Mouse (Mus musculus) ES-E14 (cell line): Measurements from ENCODE around the gene Hoxd13.

Source experiments
- CHD2 ChIP-seq: IDR thresholded peaks from 2 replicates; pipeline ENCODE4 v1.6.1; 2014; ENCODE audit warnings: mild to moderate bottlenecking, low read depth, low read length, inconsistent platforms
- HCFC1 ChIP-seq: IDR thresholded peaks from 2 replicates; pipeline ENCODE4 v1.6.1; 2012; ENCODE audit warnings: low read length, inconsistent platforms, borderline replicate concordance; ENCODE audit not compliant: insufficient read depth
- ZC3H11A ChIP-seq: IDR thresholded peaks from 2 replicates; pipeline ENCODE4 v1.6.1; 2012; ENCODE audit warnings: low read depth, mild to moderate bottlenecking, inconsistent platforms, low read length, borderline replicate concordance

DNA sequence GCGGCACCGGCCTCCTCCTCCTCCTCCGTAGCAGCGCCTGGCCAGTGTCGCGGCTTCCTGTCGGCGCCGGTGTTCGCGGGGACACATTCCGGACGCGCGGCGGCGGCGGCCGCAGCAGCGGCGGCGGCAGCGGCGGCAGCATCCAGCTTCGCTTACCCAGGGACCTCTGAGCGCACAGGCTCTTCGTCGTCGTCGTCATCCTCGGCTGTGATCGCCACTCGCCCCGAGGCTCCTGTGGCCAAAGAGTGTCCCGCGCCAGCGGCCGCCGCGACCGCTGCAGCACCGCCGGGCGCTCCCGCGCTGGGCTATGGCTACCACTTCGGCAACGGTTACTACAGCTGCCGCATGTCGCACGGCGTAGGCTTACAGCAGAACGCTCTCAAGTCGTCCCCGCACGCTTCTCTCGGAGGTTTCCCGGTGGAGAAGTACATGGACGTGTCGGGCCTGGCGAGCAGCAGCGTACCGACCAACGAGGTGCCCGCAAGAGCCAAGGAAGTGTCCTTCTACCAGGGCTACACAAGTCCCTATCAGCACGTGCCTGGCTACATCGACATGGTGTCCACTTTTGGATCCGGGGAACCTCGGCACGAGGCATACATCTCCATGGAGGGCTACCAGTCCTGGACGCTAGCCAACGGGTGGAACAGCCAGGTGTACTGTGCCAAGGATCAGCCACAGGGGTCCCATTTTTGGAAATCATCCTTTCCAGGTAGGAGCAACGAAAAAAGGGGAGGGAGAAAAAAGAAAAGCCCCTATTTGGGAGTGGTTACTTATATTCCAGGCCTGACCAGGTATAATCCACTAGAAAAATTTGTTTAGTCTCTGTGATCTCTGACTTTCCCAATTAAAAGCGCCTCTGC lies 490 bp downstream of the Hoxd13 start:
- TF ChIP-seq ZC3H11A (no peak), HCFC1 (no peak), CHD2 (no peak)
